Mouse (Mus musculus) hindbrain, embryonic 16.5 days (tissue): ENCODE data around the gene Kcnj6. TPM values are rescaled to one million over a fixed set of nuclear protein-coding genes. Genes with fewer than 3 reads are reported as not detected.
A peak's percentile ranks its signal among the peaks of the same experiment; 100 is the strongest.

Experiments used
- ATAC-seq: fragments of 200-750 bp; cut with Nextera tagmentation; 2 replicates; pipeline ENCODE4 v1.8.0; 2017; ENCODE audit warnings: moderate TSS enrichment, moderate library complexity
- H3K27ac ChIP-seq: fragments of 300-500 bp; sonication (generic); 2 replicates; pipeline ENCODE4 v1.5.1; 2014; ENCODE audit warnings: low read depth, mild to moderate bottlenecking, control low read depth, low read length, moderate library complexity
- H3K27me3 ChIP-seq: fragments of 300-500 bp; sonication (generic); replicated peaks from 2 replicates; pipeline ENCODE4 v1.6.1; 2014; ENCODE audit warnings: low read length; ENCODE audit not compliant: control insufficient read depth, insufficient read depth
- H3K36me3 ChIP-seq: fragments of 300-500 bp; sonication (generic); 2 replicates; pipeline ENCODE4 v1.6.1; 2014; ENCODE audit warnings: mild to moderate bottlenecking, low read length, moderate library complexity, mixed read lengths; ENCODE audit not compliant: control insufficient read depth, insufficient read depth
- H3K4me1 ChIP-seq: fragments of 300-500 bp; sonication (generic); 2 replicates; pipeline ENCODE4 v1.6.1; 2014; ENCODE audit warnings: low read depth, low read length; ENCODE audit not compliant: control insufficient read depth, insufficient read depth
- H3K4me2 ChIP-seq: fragments of 300-500 bp; sonication (generic); 2 replicates; pipeline ENCODE4 v1.6.1; 2014; ENCODE audit warnings: mild to moderate bottlenecking, low read length, control low read depth, moderate library complexity
- H3K4me3 ChIP-seq: fragments of 300-500 bp; sonication (generic); 2 replicates; pipeline ENCODE4 v1.5.1; 2014; ENCODE audit warnings: mild to moderate bottlenecking, low read length, control low read depth, moderate library complexity
- H3K9ac ChIP-seq: fragments of 300-500 bp; sonication (generic); 2 replicates; pipeline ENCODE4 v1.6.1; 2014; ENCODE audit warnings: low read depth, mild to moderate bottlenecking, control low read depth, low read length, moderate library complexity
- H3K9me3 ChIP-seq: fragments of 300-500 bp; sonication (generic); 2 replicates; pipeline ENCODE4 v1.6.1; 2014; ENCODE audit warnings: mild to moderate bottlenecking, low read length, moderate library complexity; ENCODE audit not compliant: control insufficient read depth
- WGBS: fragments of 180-500 bp; shearing (Covaris S2); extraction: QIAGEN DNeasy Blood & Tissue Kit; methylation state at CpG from one replicate; pipeline ENCODE4 v1.1.7; 2014; 5-methylcytosine and 5-hydroxymethylcytosine counted together
- polyA plus RNA-seq: library from polyadenylated mRNA; unstranded; fragments of >200 nt; fragmentation: Nextera tagmentation; extraction: Ambion mirVana; gene quantifications from 2 replicates; pipeline ENCODE4 v1.2.1, GENCODE M21; 2015

Gene Kcnj6
- polyA plus RNA-seq, 1 experiment from 2014 or later = 6.2 TPM

GRCm38 (mm10) chr16:94756352-94756751 lies 241.1 kb downstream of the Kcnj6 start:
- Histone ChIP-seq H3K4me2 (no peak overlapping the region), H3K9me3 (no peaks in the 10 kb centered on the region), H3K27ac (no peak overlapping the region), H3K4me1 (peaks cover 3% of the 10 kb centered on the region; the same call in 1 of the 2 replicates), H3K9ac (no peak overlapping the region), H3K4me3 (no peak overlapping the region), H3K27me3 (no peaks in the 10 kb centered on the region), H3K36me3 (no peaks in the 10 kb centered on the region)
- ATAC-seq = no peak
- 79% methylated on average over 6 of the region's 6 CpGs for WGBS

DNA sequence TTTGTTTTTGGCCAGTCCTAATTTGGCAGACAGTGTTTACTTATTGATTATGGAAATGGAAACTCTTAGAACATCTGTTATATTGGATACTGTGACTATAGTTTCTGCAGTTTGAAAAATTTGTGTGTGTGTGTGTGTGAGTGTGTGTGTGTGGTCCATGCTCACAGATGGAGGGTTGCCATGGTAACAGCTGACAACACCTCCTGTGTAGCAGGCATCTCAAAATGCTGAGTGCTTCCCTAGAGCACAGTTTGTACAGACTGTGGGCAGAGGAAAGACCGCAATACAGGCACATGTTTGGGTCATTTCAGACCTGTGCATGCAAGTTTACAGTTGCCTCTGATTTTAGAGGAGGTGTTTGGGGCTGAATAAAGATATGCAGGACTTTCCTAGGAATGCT lies 244.0 kb downstream of the Kcnj6 start:
- no peak overlapping the region for H3K4me2 ChIP-seq
- 58% methylated on average over 1 of the region's 1 CpGs for WGBS

DNA sequence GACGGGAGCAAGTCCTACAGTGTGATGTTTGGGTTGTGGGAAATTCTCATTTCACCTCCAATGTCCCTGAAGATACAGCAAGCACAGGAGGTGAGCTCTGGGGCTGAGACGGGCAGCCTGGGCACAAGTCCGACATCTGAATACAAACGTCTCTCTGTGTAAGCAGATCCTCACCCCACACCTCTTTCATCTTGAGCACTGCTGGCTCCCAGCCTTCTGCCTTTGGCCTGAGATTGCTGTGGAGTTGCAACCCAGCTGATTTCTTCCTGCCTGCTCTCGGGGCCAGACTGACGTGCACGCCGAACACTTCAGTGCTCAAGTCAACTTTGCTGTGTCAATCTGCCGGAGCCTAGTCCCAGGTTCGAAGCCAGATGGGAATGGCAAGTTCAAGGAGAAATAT lies 244.7 kb downstream of the Kcnj6 start:
- WGBS = 60% methylated on average over 10 of the region's 10 CpGs
- H3K27ac ChIP-seq = no peak overlapping the region
- ATAC-seq = no peak
- no peaks in the 10 kb centered on the region for H3K36me3 ChIP-seq
- peaks cover 3% of the 10 kb centered on the region; the same call in 1 of the 2 replicates for H3K4me1 ChIP-seq
- no peaks in the 10 kb centered on the region for H3K9me3 ChIP-seq
- no peaks in the 10 kb centered on the region for H3K27me3 ChIP-seq
- H3K4me3 ChIP-seq = no peak overlapping the region
- H3K4me2 ChIP-seq = no peak overlapping the region
- H3K9ac ChIP-seq = no peak overlapping the region

More for the DNA sequence above, 244.0 kb downstream of the Kcnj6 start:
- no peaks in the 10 kb centered on the region for H3K36me3 ChIP-seq
- H3K4me1 ChIP-seq = peaks cover 3% of the 10 kb centered on the region; the same call in 1 of the 2 replicates
- no peaks in the 10 kb centered on the region for H3K27me3 ChIP-seq
- H3K9ac ChIP-seq = no peak overlapping the region
- no peak overlapping the region for H3K4me3 ChIP-seq
- no peak overlapping the region for H3K27ac ChIP-seq
- ATAC-seq = peak; percentile 56; the same call in 1 of the 2 replicates
- H3K9me3 ChIP-seq = no peaks in the 10 kb centered on the region

DNA sequence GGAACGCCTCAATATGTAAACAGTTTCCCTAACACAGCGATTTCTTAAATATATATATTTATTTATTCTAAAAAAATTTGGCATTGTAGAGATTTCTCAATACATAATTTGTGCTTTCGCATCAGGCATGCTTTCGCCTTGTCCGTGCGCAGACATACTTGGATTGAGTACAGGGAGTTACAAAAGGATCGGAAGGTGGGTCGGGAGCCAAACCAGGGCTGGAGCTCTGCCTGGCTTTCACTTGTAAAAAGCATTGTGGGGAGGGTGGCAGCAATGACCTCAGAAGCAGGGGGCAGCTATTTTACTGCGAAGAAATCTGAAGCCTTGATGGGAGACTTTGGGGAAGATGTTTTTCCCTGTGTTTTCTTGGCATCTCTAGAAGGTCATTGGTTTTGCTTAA lies 252.5 kb downstream of the Kcnj6 start:
- ATAC-seq = no peak
- Histone ChIP-seq H3K27me3 (no peaks in the 10 kb centered on the region), H3K27ac (no peak overlapping the region), H3K4me1 (no peaks in the 10 kb centered on the region), H3K36me3 (no peaks in the 10 kb centered on the region), H3K9ac (no peak overlapping the region), H3K9me3 (no peaks in the 10 kb centered on the region), H3K4me2 (no peak overlapping the region), H3K4me3 (no peak overlapping the region)
- 68% methylated on average over 9 of the region's 9 CpGs for WGBS

DNA sequence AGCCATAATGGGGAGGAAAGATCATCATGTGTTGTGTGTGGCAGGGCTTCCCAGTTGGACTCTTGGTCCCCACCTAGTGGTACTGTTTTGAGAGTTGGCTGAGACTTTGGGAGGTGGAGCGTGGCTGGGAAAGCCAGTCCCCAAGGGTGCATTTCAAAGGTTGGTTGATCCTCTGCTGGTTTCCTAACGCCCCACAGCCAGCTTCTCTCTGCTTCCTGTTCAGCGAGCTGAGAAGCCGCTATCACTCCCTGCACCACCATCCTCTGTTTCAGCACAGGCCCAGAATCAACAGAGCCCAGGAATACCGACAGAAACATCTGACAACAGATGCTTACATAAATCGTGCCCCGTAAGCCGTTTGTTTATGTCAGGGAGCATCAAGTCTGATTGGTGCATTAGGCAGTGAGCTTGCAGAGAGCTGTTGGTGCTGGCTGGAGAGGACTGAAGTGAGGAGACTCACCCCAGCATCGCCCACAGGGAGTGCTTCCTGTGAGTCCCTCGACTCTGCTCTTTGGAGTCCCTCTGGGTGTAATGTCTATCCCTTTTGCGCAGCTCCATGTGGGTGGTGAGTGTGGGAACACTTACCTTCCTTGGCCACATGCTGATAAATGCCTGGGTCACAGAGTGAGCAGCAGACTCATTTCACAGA lies 253.5 kb downstream of the Kcnj6 start:
- peak overlapping the region; percentile 41 for H3K4me2 ChIP-seq
- WGBS = 4% methylated on average over 11 of the region's 11 CpGs
- 0 out of 2 replicates have a peak overlapping the region, but pooled peaks have one; percentile 16 for H3K9ac ChIP-seq
- H3K27ac ChIP-seq = no peak overlapping the region
- ATAC-seq = peak; percentile 50; the same call in 1 of the 2 replicates
- H3K36me3 ChIP-seq = no peaks in the 10 kb centered on the region
- H3K4me3 ChIP-seq = no peak overlapping the region
- H3K4me1 ChIP-seq = no peaks in the 10 kb centered on the region
- no peaks in the 10 kb centered on the region for H3K9me3 ChIP-seq
- H3K27me3 ChIP-seq = no peaks in the 10 kb centered on the region

GRCm38 (mm10) chr16:94737359-94737687 lies 260.2 kb downstream of the Kcnj6 start:
- no peak overlapping the region for H3K9ac ChIP-seq
- 83% methylated on average over 1 of the region's 1 CpGs for WGBS

GRCm38 (mm10) chr16:94736462-94737358 lies 260.8 kb downstream of the Kcnj6 start:
- Histone ChIP-seq H3K36me3 (no peaks in the 10 kb centered on the region), H3K9me3 (no peaks in the 10 kb centered on the region), H3K27ac (no peak overlapping the region), H3K27me3 (no peaks in the 10 kb centered on the region), H3K4me2 (no peak overlapping the region), H3K9ac (no peak overlapping the region), H3K4me1 (no peaks in the 10 kb centered on the region), H3K4me3 (no peak overlapping the region)
- ATAC-seq = no peak
- WGBS = 87% methylated on average over 8 of the region's 8 CpGs

More at GRCm38 (mm10) chr16:94737359-94737687, 260.2 kb downstream of the Kcnj6 start:
- no peaks in the 10 kb centered on the region for H3K27me3 ChIP-seq
- H3K9me3 ChIP-seq = no peaks in the 10 kb centered on the region
- ATAC-seq = no peak
- no peaks in the 10 kb centered on the region for H3K36me3 ChIP-seq
- no peak overlapping the region for H3K27ac ChIP-seq
- no peaks in the 10 kb centered on the region for H3K4me1 ChIP-seq
- H3K4me3 ChIP-seq = no peak overlapping the region
- no peak overlapping the region for H3K4me2 ChIP-seq

DNA sequence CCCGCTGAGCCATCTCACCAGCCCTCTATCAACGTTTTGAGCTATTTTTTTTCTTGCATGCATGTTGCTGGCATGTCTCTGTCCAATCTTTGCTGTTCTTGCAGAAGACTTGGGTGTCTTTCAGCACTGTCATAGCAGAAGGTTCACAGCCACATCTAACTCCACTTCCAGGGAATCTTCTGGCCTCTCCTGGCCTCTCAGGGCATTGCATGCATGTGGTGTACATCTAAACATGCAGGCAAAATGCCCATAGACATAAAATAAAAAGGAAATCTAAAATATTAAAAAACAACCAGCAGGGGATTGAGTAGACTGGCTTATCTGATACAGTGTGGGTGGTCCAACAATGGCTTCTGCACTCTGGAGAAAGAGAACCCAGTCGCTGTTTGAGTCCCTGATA lies 262.0 kb downstream of the Kcnj6 start:
- H3K9ac ChIP-seq = no peak overlapping the region
- H3K27ac ChIP-seq = no peak overlapping the region
- no peak overlapping the region for H3K4me2 ChIP-seq
- no peak for ATAC-seq
- no peaks in the 10 kb centered on the region for H3K36me3 ChIP-seq
- no peak overlapping the region for H3K4me3 ChIP-seq
- 60% methylated on average over 3 of the region's 3 CpGs for WGBS
- no peaks in the 10 kb centered on the region for H3K9me3 ChIP-seq
- no peaks in the 10 kb centered on the region for H3K4me1 ChIP-seq
- H3K27me3 ChIP-seq = no peaks in the 10 kb centered on the region

DNA sequence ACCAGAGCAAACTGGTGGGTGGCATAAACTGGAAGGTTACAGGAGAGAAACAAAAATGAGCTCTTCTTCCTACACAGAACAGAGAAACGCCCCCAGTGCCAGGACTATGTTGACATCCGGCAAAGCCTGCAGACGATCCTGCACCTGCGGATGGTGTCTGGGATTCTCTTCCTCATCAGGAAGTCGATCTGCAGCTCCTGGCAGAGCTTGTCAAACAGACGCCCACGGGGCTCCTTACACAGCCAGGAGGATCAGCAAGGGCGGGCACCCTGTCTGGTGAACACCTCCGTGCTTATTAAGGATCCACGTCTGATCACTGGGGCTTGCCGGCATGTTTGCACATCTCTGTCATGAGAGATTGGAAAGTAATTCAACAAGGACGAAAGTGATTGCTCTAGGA lies 266.5 kb downstream of the Kcnj6 start:
- WGBS = 71% methylated on average over 12 of the region's 12 CpGs
- no peak for ATAC-seq
- Histone ChIP-seq H3K36me3 (no peaks in the 10 kb centered on the region), H3K4me1 (no peaks in the 10 kb centered on the region), H3K9me3 (no peaks in the 10 kb centered on the region; the same call in 1 of the 2 replicates), H3K4me2 (no peak overlapping the region), H3K4me3 (no peak overlapping the region), H3K9ac (no peak overlapping the region), H3K27ac (no peak overlapping the region), H3K27me3 (no peaks in the 10 kb centered on the region)
